ENCODE assay signal across 8 mouse cellular contexts in genomic region chr15:102117461-102118443, GRCm38 (mm10). TPM values are rescaled to one million over a fixed set of nuclear protein-coding genes. Genes with fewer than 3 reads are reported as not detected.
A peak's percentile ranks its signal among the peaks of the same experiment; 100 is the strongest.
DNase-seq lines count a peak whose midpoint lies in the region; ATAC-seq and TF ChIP-seq lines count a peak whose summit lies in the region.

No protein-coding gene starts in this region.

- peak; percentile 43 for TF ChIP-seq CTCF in left cerebral cortex, adult 2 months (IDR thresholded peaks at IDR 0.05)
- peak; percentile 62 for TF ChIP-seq CTCF in midbrain, postnatal 0 days (IDR thresholded peaks at IDR 0.05)

- H3K4me3 ChIP-seq in left cerebral cortex, adult 2 months, result no peak overlapping the region
- no peak overlapping the region for H3K4me3 ChIP-seq in hindbrain, embryonic 15.5 days
- H3K4me3 ChIP-seq in midbrain, postnatal 0 days (ENCODE audit: low read depth, low read length), result no peak overlapping the region

- H3K4me2 ChIP-seq in hindbrain, embryonic 15.5 days, result no peak overlapping the region
- H3K4me2 ChIP-seq in midbrain, postnatal 0 days (ENCODE audit: low read depth, low read length, poor library complexity, severe bottlenecking), result no peak overlapping the region

- DNase-seq in left cerebral cortex, adult 2 months (ENCODE audit: extremely low spot score in 1 of 2, low spot score in 2 of 2), result no peak
- DNase-seq in left cerebral cortex, postnatal 36 days (ENCODE audit: low spot score in 2 of 2), result no peak
- peak; percentile 78 to 80 for DNase-seq in cerebellum, postnatal 10 days
- no peak for DNase-seq in midbrain, postnatal 0 days (ENCODE audit: low spot score)
- no peak for DNase-seq in thymus, postnatal 4 days
- DNase-seq in layer of hippocampus, adult 9-11 months, result no peak
- no peak for DNase-seq in thymus, adult 18-20 months

- peaks cover 37% of the 10 kb centered on the region for H3K4me1 ChIP-seq in hindbrain, embryonic 15.5 days (replicated peaks)
- H3K4me1 ChIP-seq in midbrain, postnatal 0 days (ENCODE audit: insufficient read depth, low read length), result no peaks in the 10 kb centered on the region

- H3K9ac ChIP-seq in hindbrain, embryonic 15.5 days, result no peak overlapping the region
- 0 out of 2 replicates have a peak overlapping the region, but pooled peaks have one; percentile 33 for H3K9ac ChIP-seq in midbrain, postnatal 0 days (replicated peaks; ENCODE audit: low read length, poor library complexity, severe bottlenecking)

- peaks cover 47% of the 10 kb centered on the region for H3K36me3 ChIP-seq in hindbrain, embryonic 15.5 days
- H3K36me3 ChIP-seq in midbrain, postnatal 0 days (ENCODE audit: insufficient read depth, low read length), result peaks cover 47% of the 10 kb centered on the region

- H3K27ac ChIP-seq in left cerebral cortex, adult 2 months, result no peak overlapping the region
- H3K27ac ChIP-seq in hindbrain, embryonic 15.5 days (replicated peaks), result peak overlapping the region; percentile 76
- H3K27ac ChIP-seq in midbrain, postnatal 0 days (ENCODE audit: low read depth, low read length), result 0 out of 2 replicates have a peak overlapping the region, but pooled peaks have one; percentile 38

- 57% methylated on average over 19 of the region's 19 CpGs for WGBS in hindbrain, embryonic 15.5 days
- WGBS in midbrain, postnatal 0 days, result 75% methylated on average over 18 of the region's 19 CpGs

- intact Hi-C loops in left cerebral cortex, adult 2 months (cut with DNase I), result no loop called here
- intact Hi-C loops in left cerebral cortex, postnatal 36 days (cut with DNase I), result loop anchor here (2.0 kb wide), 1 partner anchor 29 kb away; no protein-coding TSS in a partner anchor

- no peak for ATAC-seq in hindbrain, embryonic 15.5 days (ENCODE audit: low FRiP score, low read depth)
- 0 out of 2 replicates have a peak, but pooled peaks have one; percentile 31 for ATAC-seq in midbrain, postnatal 0 days (ENCODE audit: low FRiP score)

- no peaks in the 10 kb centered on the region for H3K9me3 ChIP-seq in hindbrain, embryonic 15.5 days
- no peaks in the 10 kb centered on the region for H3K9me3 ChIP-seq in midbrain, postnatal 0 days (ENCODE audit: low read length)

- no peaks in the 10 kb centered on the region for H3K27me3 ChIP-seq in hindbrain, embryonic 15.5 days
- no peaks in the 10 kb centered on the region for H3K27me3 ChIP-seq in midbrain, postnatal 0 days (ENCODE audit: insufficient read depth, low read length)

RNA-seq across cellular contexts. Expression of gene Tns2, which starts 17.5 kb away (rescaled TPM):
- total RNA-seq in left cerebral cortex, adult 2 months (2021), result 10 to 100 TPM; 16.4 to 22.8 TPM
- total RNA-seq in left cerebral cortex, postnatal 36 days (2021), result 10 to 100 TPM; 17.2 to 28.6 TPM
- polyA plus RNA-seq in hindbrain, embryonic 15.5 days (2015; fragmentation: Nextera tagmentation; extraction: Ambion mirVana), result 9.2 and 9.8 TPM in 2 replicates
- total RNA-seq in midbrain, postnatal 0 days (2014; rRNA removed), result 18.1 and 20.4 TPM in 2 replicates
- 5.1 and 6.3 TPM in 2 replicates for polyA plus RNA-seq in midbrain, postnatal 0 days (2015; fragmentation: Nextera tagmentation; extraction: Ambion mirVana)

RNA-seq across cellular contexts. Expression of gene Spryd3, which starts 18.3 kb away (rescaled TPM):
- total RNA-seq in left cerebral cortex, adult 2 months (2021), result 100 to 1,000 TPM; 152 TPM
- total RNA-seq in left cerebral cortex, postnatal 36 days (2021), result 100 to 1,000 TPM; 140 to 160 TPM
- 87.9 and 93.5 TPM in 2 replicates for polyA plus RNA-seq in hindbrain, embryonic 15.5 days (2015; fragmentation: Nextera tagmentation; extraction: Ambion mirVana)
- total RNA-seq in midbrain, postnatal 0 days (2014; rRNA removed), result 120 and 134 TPM in 2 replicates
- polyA plus RNA-seq in midbrain, postnatal 0 days (2015; fragmentation: Nextera tagmentation; extraction: Ambion mirVana), result 118 and 120 TPM in 2 replicates

RNA-seq across cellular contexts. Expression of gene Igfbp6, which starts 26.4 kb away (rescaled TPM):
- total RNA-seq in left cerebral cortex, adult 2 months (2021), result 10 to 100 TPM; 57.4 to 64.8 TPM
- 10 to 100 TPM; 39.5 to 57.1 TPM for total RNA-seq in left cerebral cortex, postnatal 36 days (2021)
- 3.3 and 5.6 TPM in 2 replicates for polyA plus RNA-seq in hindbrain, embryonic 15.5 days (2015; fragmentation: Nextera tagmentation; extraction: Ambion mirVana)
- 11.9 and 13.6 TPM in 2 replicates for total RNA-seq in midbrain, postnatal 0 days (2014; rRNA removed)
- 9.9 and 12.7 TPM in 2 replicates for polyA plus RNA-seq in midbrain, postnatal 0 days (2015; fragmentation: Nextera tagmentation; extraction: Ambion mirVana)

RNA-seq across cellular contexts. Expression of gene Soat2, which starts 32.6 kb away (rescaled TPM):
- under 1 TPM in 1 of 2 experiments, not detected in 1; 0.26 TPM for total RNA-seq in left cerebral cortex, adult 2 months (2021)
- under 1 TPM in 1 of 2 experiments, not detected in 1; 0.23 TPM for total RNA-seq in left cerebral cortex, postnatal 36 days (2021)
- 0.06 and 0.09 TPM in 2 replicates for polyA plus RNA-seq in hindbrain, embryonic 15.5 days (2015; fragmentation: Nextera tagmentation; extraction: Ambion mirVana)
- 0.61 TPM in 1 of 2 replicates, not detected in the other for total RNA-seq in midbrain, postnatal 0 days (2014; rRNA removed)
- polyA plus RNA-seq in midbrain, postnatal 0 days (2015; fragmentation: Nextera tagmentation; extraction: Ambion mirVana), result 0.06 and 0.12 TPM in 2 replicates

RNA-seq across cellular contexts. Expression of gene Eif4b, which starts 44.2 kb away (rescaled TPM):
- 100 to 1,000 TPM; 163 to 167 TPM for total RNA-seq in left cerebral cortex, adult 2 months (2021)
- 100 to 1,000 TPM; 157 to 165 TPM for total RNA-seq in left cerebral cortex, postnatal 36 days (2021)
- 77.1 and 79.3 TPM in 2 replicates for polyA plus RNA-seq in hindbrain, embryonic 15.5 days (2015; fragmentation: Nextera tagmentation; extraction: Ambion mirVana)
- 161 and 169 TPM in 2 replicates for total RNA-seq in midbrain, postnatal 0 days (2014; rRNA removed)
- 65.8 and 68.2 TPM in 2 replicates for polyA plus RNA-seq in midbrain, postnatal 0 days (2015; fragmentation: Nextera tagmentation; extraction: Ambion mirVana)

Comparison
In these comparisons a context has a peak if more than half of its experiments do, and no peak if none do; other contexts are left out.
1. DNase-seq: peak in cerebellum, postnatal 10 days (2 of 2); none in left cerebral cortex, adult 2 months (0 of 2), left cerebral cortex, postnatal 36 days (0 of 2), midbrain, postnatal 0 days (single experiment), thymus, postnatal 4 days (single experiment), layer of hippocampus, adult 9-11 months (single experiment) and thymus, adult 18-20 months (0 of 2).